Mouse (Mus musculus) embryonic fibroblast, embryonic 13.5 days (primary cell): Measurements from ENCODE around the gene Lce1a2.

ENCODE experiments used
- CTCF ChIP-seq: IDR thresholded peaks from 2 replicates; pipeline ENCODE4 v1.5.1; 2011; ENCODE audit warnings: mild to moderate bottlenecking, control low read depth, low read length, moderate library complexity, borderline replicate concordance; ENCODE audit not compliant: insufficient read depth
- POLR2A ChIP-seq: IDR thresholded peaks from 2 replicates; pipeline ENCODE4 v1.6.1; 2011; ENCODE audit warnings: low read depth, mild to moderate bottlenecking, control low read depth, low read length, moderate library complexity

GRCm38 (mm10) chr3:92670215-92670614 lies at the start of gene Lce1a2:
- TF ChIP-seq POLR2A (no peak), CTCF (no peak)
